Mouse (Mus musculus) kidney, adult 2 months (tissue): ENCODE data around the gene Acsm3. TPM values are rescaled to one million over a fixed set of nuclear protein-coding genes. Genes with fewer than 3 reads are reported as not detected.
A peak's percentile ranks its signal among the peaks of the same experiment; 100 is the strongest.

Experiments used
- DNase-seq: peaks from one replicate; pipeline ENCODE4 v3.0.0; 2021
- H3K27ac ChIP-seq: fragments of 200-500 bp; 2 replicates; pipeline ENCODE4 v1.5.1; 2012; ENCODE audit warnings: low read depth, low read length, control low read depth, inconsistent platforms; ENCODE audit not compliant: insufficient read depth
- H3K27me3 ChIP-seq: fragments of 200-500 bp; replicated peaks from 2 replicates; pipeline ENCODE4 v1.6.1; 2012; ENCODE audit warnings: mild to moderate bottlenecking, moderate library complexity, low read length, inconsistent platforms; ENCODE audit not compliant: control insufficient read depth, insufficient read depth
- H3K36me3 ChIP-seq: fragments of 200-500 bp; 2 replicates; pipeline ENCODE4 v1.6.1; 2012; ENCODE audit warnings: mild to moderate bottlenecking, moderate library complexity, low read length, inconsistent platforms; ENCODE audit not compliant: control insufficient read depth, insufficient read depth
- H3K4me1 ChIP-seq: fragments of 200-500 bp; 2 replicates; pipeline ENCODE4 v1.6.1; 2011; ENCODE audit warnings: low read length; ENCODE audit not compliant: control insufficient read depth, insufficient read depth
- H3K4me3 ChIP-seq: fragments of 200-500 bp; 2 replicates; pipeline ENCODE4 v1.5.1; 2011; ENCODE audit warnings: mild to moderate bottlenecking, low read depth, low read length, control low read depth; ENCODE audit not compliant: insufficient read depth
- CTCF ChIP-seq: fragments of 200-500 bp; conservative IDR thresholded peaks from 2 replicates; pipeline ENCODE4 v1.5.1; 2011; ENCODE audit warnings: low read depth, mild to moderate bottlenecking, control low read depth, low read length, moderate library complexity, mixed read lengths; ENCODE audit not compliant: insufficient read depth, insufficient read length
- POLR2A ChIP-seq: fragments of 200-500 bp; IDR thresholded peaks from one replicate; pipeline ENCODE4 v1.6.1; 2011; ENCODE audit warnings: low read depth, low read length, control low read depth
- WGBS: fragments of 180-500 bp; shearing (Covaris S2); methylation state at CpG from one replicate; pipeline ENCODE4 v1.1.7; 2018; 5-methylcytosine and 5-hydroxymethylcytosine counted together
- polyA plus RNA-seq: library from polyadenylated mRNA; depleted of rRNA; stranded (reverse); fragments of >200 nt; gene quantifications from 2 replicates; pipeline ENCODE4 v1.2.3, GENCODE M21; 2012

The Acsm3 gene
- polyA plus RNA-seq, 1 experiment = 13.7 TPM

DNA sequence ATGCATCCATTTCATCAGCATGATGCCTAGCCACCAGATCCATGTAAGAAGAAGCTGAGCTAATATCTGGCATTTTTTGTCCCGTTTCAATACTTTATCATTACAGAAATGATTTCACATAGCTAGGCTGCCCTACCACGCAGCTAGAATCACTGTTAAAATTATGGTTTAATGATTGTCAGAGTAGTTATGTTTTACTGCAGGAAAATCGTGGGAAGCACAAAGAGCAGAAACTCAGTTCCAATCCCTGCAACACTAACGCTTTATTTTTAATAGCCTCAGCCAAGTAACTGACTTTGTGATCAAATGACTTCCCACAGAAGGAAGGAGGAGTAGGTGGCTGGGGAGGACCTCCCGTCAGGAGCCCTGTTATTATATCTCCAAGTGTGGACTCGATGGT is 6.3 kb downstream of the Acsm3 start:
- Histone ChIP-seq H3K4me1 (no peaks in the 10 kb centered on the region; the same call in 1 of the 2 replicates), H3K27ac (peak overlapping the region; percentile 28), H3K27me3 (no peaks in the 10 kb centered on the region), H3K4me3 (no peak overlapping the region), H3K36me3 (no peaks in the 10 kb centered on the region; the same call in 1 of the 2 replicates)
- TF ChIP-seq CTCF = no peak
- TF ChIP-seq POLR2A = no peak
- DNase-seq = peak; percentile 59
- WGBS = 37% methylated on average over 6 of the region's 6 CpGs

GRCm38 (mm10) chr7:119769895-119770294 is 9.2 kb downstream of the Acsm3 start:
- no peaks in the 10 kb centered on the region; the same call in 1 of the 2 replicates for H3K4me1 ChIP-seq
- no peak overlapping the region for H3K4me3 ChIP-seq
- no peak for TF ChIP-seq POLR2A
- no peak for TF ChIP-seq CTCF
- WGBS = 93% methylated on average over 8 of the region's 8 CpGs
- no peaks in the 10 kb centered on the region; the same call in 1 of the 2 replicates for H3K36me3 ChIP-seq
- H3K27me3 ChIP-seq = no peaks in the 10 kb centered on the region
- no peak overlapping the region for H3K27ac ChIP-seq
- DNase-seq = no peak

DNA sequence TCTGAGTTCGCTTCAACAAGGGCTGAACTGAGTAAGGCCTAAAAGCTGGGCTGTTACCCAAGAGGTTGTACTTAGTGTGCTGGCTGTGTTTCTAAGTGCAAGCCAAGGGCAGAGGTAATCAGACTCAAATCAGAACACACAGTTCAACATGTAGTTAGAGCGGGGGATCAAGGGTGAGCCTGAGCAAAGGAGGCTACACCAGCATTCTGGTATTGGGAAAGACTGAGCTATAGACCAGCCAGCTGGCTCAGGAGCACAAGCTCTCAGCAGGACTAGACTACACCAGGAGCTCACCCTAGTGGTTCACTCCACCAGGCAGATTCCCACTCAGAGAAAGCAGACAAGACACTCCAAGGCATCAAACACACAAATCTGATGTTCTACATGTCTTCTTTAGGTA is 22.7 kb downstream of the Acsm3 start:
- 78% methylated on average over 2 of the region's 2 CpGs for WGBS
- TF ChIP-seq CTCF = peak; percentile 57
- no peak for TF ChIP-seq POLR2A
- H3K27me3 ChIP-seq = no peaks in the 10 kb centered on the region
- H3K27ac ChIP-seq = no peak overlapping the region
- no peak overlapping the region for H3K4me3 ChIP-seq
- H3K4me1 ChIP-seq = no peaks in the 10 kb centered on the region
- DNase-seq = peak; percentile 27
- H3K36me3 ChIP-seq = peaks cover 2% of the 10 kb centered on the region

GRCm38 (mm10) chr7:119784908-119785307 is 24.2 kb downstream of the Acsm3 start:
- H3K27me3 ChIP-seq = no peaks in the 10 kb centered on the region
- 93% methylated on average over 5 of the region's 5 CpGs for WGBS
- TF ChIP-seq CTCF = no peak
- TF ChIP-seq POLR2A = no peak
- peaks cover 2% of the 10 kb centered on the region for H3K36me3 ChIP-seq
- H3K4me1 ChIP-seq = no peaks in the 10 kb centered on the region
- H3K27ac ChIP-seq = no peak overlapping the region
- no peak for DNase-seq
- H3K4me3 ChIP-seq = no peak overlapping the region

DNA sequence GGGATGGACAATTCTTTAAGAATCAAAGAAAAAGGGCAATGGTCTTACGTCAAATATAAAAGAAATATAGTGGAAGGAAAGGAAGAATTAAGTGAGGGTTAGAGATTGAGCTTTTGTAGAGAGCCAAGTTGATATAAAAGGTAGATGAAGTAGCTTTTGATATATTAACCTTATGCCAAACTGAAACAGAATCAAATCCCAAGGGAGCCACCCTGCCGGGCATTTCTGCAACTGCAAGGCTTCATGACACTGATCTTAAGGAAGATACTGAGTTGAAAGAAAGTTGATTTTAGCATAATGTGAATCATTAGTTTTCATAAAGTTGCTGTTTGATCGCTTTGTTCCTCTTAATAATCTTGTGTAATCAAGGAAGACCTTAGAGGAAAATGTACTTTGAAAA is 28.3 kb downstream of the Acsm3 start:
- Histone ChIP-seq H3K4me1 (no peaks in the 10 kb centered on the region), H3K27me3 (no peaks in the 10 kb centered on the region), H3K4me3 (no peak overlapping the region), H3K36me3 (peaks cover 1% of the 10 kb centered on the region), H3K27ac (no peak overlapping the region)
- no peak for TF ChIP-seq CTCF
- no peak for TF ChIP-seq POLR2A
- 79% methylated on average over 3 of the region's 3 CpGs for WGBS
- DNase-seq = no peak

DNA sequence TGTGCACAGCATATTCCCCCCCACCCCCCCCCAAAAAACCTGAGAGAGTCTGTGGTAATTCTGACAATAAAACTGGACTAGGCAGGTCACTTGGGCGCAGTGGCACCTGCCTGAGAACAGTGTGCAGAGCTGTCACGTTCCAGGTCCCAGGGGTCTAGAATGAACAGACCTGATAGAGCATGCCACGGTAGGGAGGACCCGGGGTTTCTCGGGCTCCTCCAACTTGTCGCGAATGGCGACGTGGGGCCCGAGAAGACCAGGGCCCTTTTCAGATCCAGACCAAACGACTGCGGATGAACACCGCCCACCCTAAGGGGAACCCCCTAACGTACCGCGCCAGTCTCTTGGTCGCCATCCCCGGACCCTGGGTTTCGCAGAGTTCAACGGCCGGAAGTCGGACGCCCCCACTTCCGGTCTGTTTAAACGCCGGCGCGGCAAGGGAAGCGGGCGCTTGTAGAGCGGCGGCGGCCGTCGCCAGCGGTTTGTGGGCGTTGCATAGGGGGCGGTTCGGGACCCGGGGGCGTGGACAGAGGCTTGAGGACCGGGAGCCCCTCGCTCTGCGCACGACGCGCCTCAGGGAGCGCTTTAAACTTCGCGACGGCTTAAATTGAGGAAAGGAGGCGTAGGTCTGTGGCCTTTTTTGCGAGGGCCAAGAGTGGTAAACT is 33.0 kb downstream of the Acsm3 start, which contains the start of the genes Rexo5 and Eri2:
Gene Rexo5 (plus strand): TSS at position 421 of the 665 bp plus-strand sequence.
Gene Eri2 (minus strand): TSS at position 473 of the 665 bp plus-strand sequence.
- H3K27me3 ChIP-seq = no peaks in the 10 kb centered on the region
- TF ChIP-seq CTCF (no peak), POLR2A (no peak)
- no peaks in the 10 kb centered on the region; the same call in 1 of the 2 replicates for H3K36me3 ChIP-seq
- peak; percentile 86 for DNase-seq
- under 1% methylated on average over 53 of the region's 53 CpGs for WGBS
- H3K4me3 ChIP-seq = peak within 1 kb of the TSS; percentile 84
- no peaks in the 10 kb centered on the region for H3K4me1 ChIP-seq
- peak within 1 kb of the TSS; percentile 59; the same call in 1 of the 2 replicates for H3K27ac ChIP-seq

DNA sequence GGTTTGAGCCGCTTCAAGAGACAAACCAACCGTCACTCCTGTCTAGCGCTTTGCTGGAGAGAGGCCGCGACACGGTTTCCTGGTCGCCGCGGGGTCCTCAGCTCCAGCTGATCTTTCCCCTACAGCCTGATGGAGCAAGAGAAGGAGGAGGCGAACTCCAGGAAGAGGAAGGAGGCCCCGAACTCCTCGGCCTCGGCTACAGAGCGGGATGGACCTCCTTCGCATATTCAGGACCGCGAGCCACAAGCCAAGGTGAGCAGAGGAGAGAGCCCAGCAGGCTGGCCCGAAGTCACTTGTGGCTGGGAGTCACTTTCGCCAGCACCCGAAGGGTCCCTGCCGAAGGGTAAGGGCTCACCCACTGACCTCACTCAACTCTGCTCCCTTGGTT is 33.5 kb downstream of the Acsm3 start:
- H3K4me3 ChIP-seq = peak overlapping the region; percentile 84
- no peak overlapping the region for H3K27ac ChIP-seq
- under 1% methylated on average over 21 of the region's 21 CpGs for WGBS
- no peak for DNase-seq
- H3K4me1 ChIP-seq = no peaks in the 10 kb centered on the region
- TF ChIP-seq POLR2A = no peak
- no peak for TF ChIP-seq CTCF
- H3K36me3 ChIP-seq = no peaks in the 10 kb centered on the region; the same call in 1 of the 2 replicates
- no peaks in the 10 kb centered on the region for H3K27me3 ChIP-seq

GRCm38 (mm10) chr7:119795311-119795710 is 34.6 kb downstream of the Acsm3 start:
- Histone ChIP-seq H3K27me3 (no peaks in the 10 kb centered on the region), H3K27ac (no peak overlapping the region), H3K36me3 (no peaks in the 10 kb centered on the region), H3K4me3 (no peak overlapping the region), H3K4me1 (no peaks in the 10 kb centered on the region)
- no peak for DNase-seq
- no peak for TF ChIP-seq POLR2A
- TF ChIP-seq CTCF = no peak
